Comparison of ENCODE assay signal across 10 mouse cellular contexts in the genomic region with DNA sequence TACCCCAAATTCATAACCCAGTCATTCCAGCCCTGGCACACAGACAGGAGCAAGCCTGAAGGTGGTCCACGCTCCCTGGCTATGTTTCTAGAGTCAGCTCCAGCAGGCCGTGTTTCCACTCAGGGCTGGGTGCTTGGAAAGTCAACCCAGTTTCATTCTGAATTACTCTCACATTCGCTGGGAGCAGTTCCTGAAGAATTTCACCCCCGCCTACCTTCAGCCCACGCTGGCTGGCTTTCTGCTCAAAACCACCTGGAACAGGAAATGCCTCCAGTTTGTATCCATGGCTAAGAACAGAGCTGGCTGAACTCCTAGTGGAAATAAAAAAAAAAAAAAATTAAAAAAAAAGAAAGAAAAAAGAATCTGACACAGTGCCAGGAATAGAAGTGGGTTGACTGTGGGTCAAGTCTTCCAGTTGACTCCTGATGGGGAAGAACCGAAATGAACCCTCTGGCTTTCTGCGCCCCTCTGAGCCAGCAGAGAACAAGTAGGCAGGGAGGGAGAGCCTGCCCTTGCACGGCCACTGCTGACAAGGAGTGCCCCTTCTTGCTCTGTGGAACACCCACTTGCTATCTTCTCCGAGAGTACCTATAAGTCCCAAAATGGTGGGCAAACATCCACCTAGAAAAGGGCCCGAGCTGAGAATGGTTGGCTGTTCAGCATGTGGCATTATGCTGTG.
A peak's percentile ranks its signal among the peaks of the same experiment; 100 is the strongest.
DNase-seq lines count a peak whose midpoint lies in the region; ATAC-seq lines count a peak whose summit lies in the region.
"Had no signal": no experiment of that assay in that cellular context is flagged by ENCODE, and none has a peak within 500 bp of the region (broad histone marks: within the 10 kb centered on the region; RNA-seq: fewer than 3 reads in every experiment).

No protein-coding gene starts in this region.

- no peak overlapping the region for H3K4me3 ChIP-seq in hindbrain, embryonic 12.5 days
- H3K4me3 ChIP-seq: liver, embryonic 13.5 days had no signal

- H3K9me3 ChIP-seq in hindbrain, embryonic 12.5 days (replicated peaks): no peaks in the 10 kb centered on the region
- H3K9me3 ChIP-seq: liver, embryonic 13.5 days had no signal

- H3K36me3 ChIP-seq in hindbrain, embryonic 12.5 days: no peaks in the 10 kb centered on the region
- H3K36me3 ChIP-seq: liver, embryonic 13.5 days had no signal

- H3K27ac ChIP-seq in hindbrain, embryonic 12.5 days: no peak overlapping the region
- H3K27ac ChIP-seq: liver, embryonic 13.5 days had no signal

- peak; percentile 36 for DNase-seq in cerebellum, adult 9-11 months
- DNase-seq in cerebellum, adult 11 months: no peak
- DNase-seq in right cerebral cortex, adult 18-20 months: peak; percentile 91
- no peak for DNase-seq in right cerebral cortex, postnatal 4 days
- peak; percentile 36 to 83 for DNase-seq in left cerebral cortex, adult 9 months (ENCODE audit: low spot score in 2 of 2)
- DNase-seq in adrenal gland, postnatal 25 days: no peak
- DNase-seq in T-cell, adult 2 months (ENCODE audit: low spot score): no peak
- DNase-seq: liver, embryonic 13.5 days; thymus, postnatal 25 days had no signal

- H3K9ac ChIP-seq in hindbrain, embryonic 12.5 days: no peak overlapping the region
- H3K9ac ChIP-seq: liver, embryonic 13.5 days had no signal

- H3K27me3 ChIP-seq in hindbrain, embryonic 12.5 days: no peaks in the 10 kb centered on the region
- H3K27me3 ChIP-seq: liver, embryonic 13.5 days had no signal

- 70% methylated on average over 10 of the region's 10 CpGs for WGBS in hindbrain, embryonic 12.5 days

- no peak for ATAC-seq in hindbrain, embryonic 12.5 days (ENCODE audit: low FRiP score)

- no peak overlapping the region for H3K4me2 ChIP-seq in hindbrain, embryonic 12.5 days (replicated peaks)
- H3K4me2 ChIP-seq: liver, embryonic 13.5 days had no signal

- peaks cover 5% of the 10 kb centered on the region; the same call in 1 of the 2 replicates for H3K4me1 ChIP-seq in hindbrain, embryonic 12.5 days
- H3K4me1 ChIP-seq: liver, embryonic 13.5 days had no signal

Comparison
In these comparisons a context has a peak if more than half of its experiments do, and no peak if none do; other contexts are left out.
1. DNase-seq: peak in cerebellum, adult 9-11 months (single experiment), right cerebral cortex, adult 18-20 months (single experiment) and left cerebral cortex, adult 9 months (2 of 2); none in cerebellum, adult 11 months (single experiment), right cerebral cortex, postnatal 4 days (single experiment), adrenal gland, postnatal 25 days (single experiment) and T-cell, adult 2 months (single experiment).